Mouse (Mus musculus): ENCODE data around the gene Gas7. TPM values are rescaled to one million over a fixed set of nuclear protein-coding genes. Genes with fewer than 3 reads are reported as not detected.

Gas7 gene
- total RNA-seq, 2 experiments from 2014 or later, result 10.1 to 18.8 TPM

DNA sequence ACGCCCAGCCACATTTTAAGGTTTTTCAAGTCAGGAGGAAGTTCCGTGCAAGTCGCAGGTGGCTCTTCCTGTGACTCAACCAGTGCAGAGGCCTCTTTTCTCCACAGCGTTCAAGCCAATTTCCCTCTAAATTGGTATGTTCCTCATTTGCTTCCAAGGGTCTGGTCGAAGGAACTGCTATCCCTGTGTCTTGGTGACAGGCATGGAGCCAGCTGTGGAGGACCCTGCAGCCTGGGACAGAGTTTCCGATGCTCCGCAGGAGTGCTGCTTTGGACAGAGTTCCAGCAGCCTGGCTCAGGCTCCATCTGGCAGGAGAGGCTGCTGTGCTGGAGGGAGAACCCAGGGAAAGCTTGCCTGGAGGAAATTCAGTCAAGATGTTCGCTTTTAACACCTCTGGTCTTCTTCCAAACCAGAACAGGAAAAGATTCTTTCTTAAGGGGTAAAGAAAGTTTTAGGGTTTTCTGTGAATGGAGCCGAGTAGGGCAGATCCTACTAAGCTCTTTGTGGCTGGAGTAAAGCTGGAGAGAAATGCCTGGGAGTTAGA is 27.1 kb downstream of the Gas7 start:
- ATAC-seq (replicated peaks; ENCODE audit: poor library complexity, severe bottlenecking), result peak; percentile 71

DNA sequence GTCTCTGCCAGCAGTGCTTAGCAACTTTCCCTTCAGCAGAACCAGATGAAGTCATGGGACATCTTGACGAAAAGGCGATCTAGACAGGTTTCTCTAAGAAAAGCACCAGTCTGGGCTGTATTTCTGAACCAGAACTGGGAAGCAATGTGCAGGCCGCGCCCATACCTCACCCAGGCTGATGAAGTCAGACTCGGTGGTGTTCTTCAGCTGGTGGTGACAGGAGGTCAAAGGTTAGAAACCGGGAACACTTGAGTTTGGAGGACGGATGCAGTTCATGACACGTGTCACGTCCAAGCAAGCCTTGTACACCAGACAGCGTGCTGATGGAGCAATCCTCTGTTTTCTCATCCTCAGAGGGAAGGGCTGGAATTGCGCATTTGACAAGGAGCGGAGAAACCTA is 32.9 kb downstream of the Gas7 start:
- no peak for ATAC-seq (replicated peaks; ENCODE audit: poor library complexity, severe bottlenecking)

DNA sequence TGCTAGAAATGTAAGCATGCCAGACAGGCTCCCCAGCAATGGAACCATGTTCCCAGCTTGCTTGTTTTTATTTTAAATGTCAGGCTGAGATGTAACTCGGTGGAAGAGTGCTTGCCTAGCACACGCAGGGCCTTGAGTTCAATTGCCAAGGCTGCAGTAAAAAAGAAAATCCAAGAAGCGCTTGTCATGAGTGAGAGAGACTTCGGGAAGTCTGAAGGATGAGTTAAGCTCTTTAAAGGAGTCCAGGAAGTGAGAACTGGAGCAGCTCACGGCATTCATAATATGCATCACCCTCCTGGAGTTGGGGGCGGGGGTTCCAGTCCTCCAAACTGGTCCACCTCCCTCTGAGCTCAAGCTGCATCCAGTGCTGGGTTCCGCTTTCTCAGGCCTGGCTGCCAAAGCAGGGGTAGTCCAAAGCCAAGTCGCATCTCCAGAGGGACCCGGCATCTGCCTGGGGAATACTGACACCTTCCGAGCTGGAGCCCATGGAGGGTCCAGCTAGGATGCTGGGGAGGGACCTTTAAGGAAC is 34.5 kb downstream of the Gas7 start:
- no peak for ATAC-seq (replicated peaks; ENCODE audit: poor library complexity, severe bottlenecking)

DNA sequence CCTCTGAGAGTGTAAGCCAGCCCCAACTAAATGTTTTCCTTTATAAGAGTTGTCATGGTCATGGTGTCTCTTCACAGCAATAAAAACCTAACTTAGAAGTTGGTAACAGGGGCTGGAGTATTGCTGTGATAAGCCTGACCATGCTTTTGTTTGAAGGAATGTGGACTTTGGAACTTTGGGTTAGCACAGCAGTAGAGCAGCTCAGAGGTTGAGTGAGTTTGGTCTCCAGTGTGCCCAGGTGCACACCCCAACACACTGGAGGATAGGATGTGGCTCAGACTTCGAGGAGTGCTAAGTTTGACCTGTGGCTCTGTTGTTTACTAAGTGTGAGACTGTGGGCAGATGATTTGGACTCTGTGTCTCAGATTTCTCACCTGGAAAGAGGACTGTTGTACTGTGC is 41.6 kb downstream of the Gas7 start:
- ATAC-seq (replicated peaks; ENCODE audit: poor library complexity, severe bottlenecking), result no peak

- no peak for ATAC-seq (replicated peaks; ENCODE audit: poor library complexity, severe bottlenecking)
These were observed 44.9 kb downstream of the Gas7 start for GRCm38 (mm10) chr11:67500115-67500514.

GRCm38 (mm10) chr11:67501468-67502244 is 46.4 kb downstream of the Gas7 start:
- 0 out of 2 replicates have a peak, but pooled peaks have one; percentile 17 for ATAC-seq (replicated peaks; ENCODE audit: poor library complexity, severe bottlenecking)

DNA sequence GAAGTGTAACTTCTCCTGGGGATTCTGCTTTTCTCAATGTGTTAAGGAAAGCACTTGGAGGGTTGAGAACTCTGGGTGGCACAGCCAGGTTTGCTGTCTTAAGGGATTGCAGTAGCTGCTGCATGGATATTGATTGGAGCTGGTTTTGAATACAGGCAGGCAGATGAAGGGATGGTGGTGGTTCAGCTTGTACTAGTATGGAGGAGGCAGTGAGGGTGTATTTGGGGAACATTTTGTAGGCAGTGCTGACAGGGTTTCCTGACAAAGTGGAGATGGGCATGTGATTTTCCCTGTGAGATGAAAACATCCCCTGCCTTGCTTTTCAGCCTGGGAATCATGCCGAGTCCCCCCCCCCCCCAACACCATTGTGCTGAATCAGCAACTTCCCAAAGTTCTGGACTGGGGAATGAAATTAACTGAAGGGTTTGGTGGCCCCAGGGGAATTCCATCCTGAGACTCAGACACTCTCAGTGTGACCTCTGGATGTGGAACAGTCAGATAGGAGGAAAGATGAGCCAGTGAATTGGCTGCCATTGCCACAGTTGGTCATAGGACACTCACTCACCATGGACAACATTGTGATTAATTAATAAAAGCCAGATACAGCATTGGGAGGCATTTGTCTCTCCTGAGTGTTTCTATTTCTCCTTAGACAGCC is 54.1 kb downstream of the Gas7 start:
- no peak for ATAC-seq (replicated peaks; ENCODE audit: poor library complexity, severe bottlenecking)

DNA sequence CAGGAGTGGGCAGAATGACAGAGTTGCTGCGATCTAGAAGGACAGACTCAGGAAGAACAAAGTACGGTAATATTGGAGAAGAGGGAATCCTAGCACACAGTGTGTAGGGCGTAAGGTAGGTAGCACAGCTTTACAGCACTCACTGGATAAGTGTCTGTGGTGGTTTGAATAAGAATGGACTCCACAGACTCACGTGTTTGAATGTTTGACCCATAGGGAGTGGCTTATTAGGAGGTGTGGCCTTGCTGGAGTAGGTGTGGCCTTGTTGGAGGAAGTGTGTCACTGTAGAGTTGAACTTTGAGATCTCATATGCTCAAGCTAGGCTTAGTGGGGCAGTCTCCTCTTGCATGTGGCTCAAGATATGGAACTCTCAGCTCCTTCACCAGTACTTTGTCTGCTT is 55.6 kb downstream of the Gas7 start:
- ATAC-seq (replicated peaks; ENCODE audit: poor library complexity, severe bottlenecking), result no peak

- ATAC-seq (replicated peaks; ENCODE audit: poor library complexity, severe bottlenecking), result no peak
These were observed 57.8 kb downstream of the Gas7 start for GRCm38 (mm10) chr11:67513001-67513400.

DNA sequence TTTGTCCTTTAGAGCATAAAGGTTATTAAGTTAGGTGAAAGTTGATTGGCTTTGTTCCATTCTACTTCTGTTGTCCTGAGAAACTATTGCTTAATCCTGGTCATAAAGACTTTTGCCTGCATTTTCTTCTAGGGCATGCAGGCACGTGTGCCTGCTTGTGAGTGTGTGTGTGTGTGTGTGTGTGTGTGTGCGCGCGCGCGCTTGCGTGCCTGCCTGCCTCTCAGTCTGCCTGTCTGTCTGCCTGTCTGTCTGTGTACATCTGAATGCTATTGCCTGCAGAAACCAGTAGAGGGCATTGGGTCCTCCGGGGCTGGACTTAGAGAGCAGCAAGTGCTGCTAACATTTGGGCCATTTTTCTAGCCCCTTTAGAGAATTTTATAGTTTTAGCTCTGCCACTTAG is 59.2 kb downstream of the Gas7 start:
- ATAC-seq (replicated peaks; ENCODE audit: poor library complexity, severe bottlenecking), result peak; percentile 80

DNA sequence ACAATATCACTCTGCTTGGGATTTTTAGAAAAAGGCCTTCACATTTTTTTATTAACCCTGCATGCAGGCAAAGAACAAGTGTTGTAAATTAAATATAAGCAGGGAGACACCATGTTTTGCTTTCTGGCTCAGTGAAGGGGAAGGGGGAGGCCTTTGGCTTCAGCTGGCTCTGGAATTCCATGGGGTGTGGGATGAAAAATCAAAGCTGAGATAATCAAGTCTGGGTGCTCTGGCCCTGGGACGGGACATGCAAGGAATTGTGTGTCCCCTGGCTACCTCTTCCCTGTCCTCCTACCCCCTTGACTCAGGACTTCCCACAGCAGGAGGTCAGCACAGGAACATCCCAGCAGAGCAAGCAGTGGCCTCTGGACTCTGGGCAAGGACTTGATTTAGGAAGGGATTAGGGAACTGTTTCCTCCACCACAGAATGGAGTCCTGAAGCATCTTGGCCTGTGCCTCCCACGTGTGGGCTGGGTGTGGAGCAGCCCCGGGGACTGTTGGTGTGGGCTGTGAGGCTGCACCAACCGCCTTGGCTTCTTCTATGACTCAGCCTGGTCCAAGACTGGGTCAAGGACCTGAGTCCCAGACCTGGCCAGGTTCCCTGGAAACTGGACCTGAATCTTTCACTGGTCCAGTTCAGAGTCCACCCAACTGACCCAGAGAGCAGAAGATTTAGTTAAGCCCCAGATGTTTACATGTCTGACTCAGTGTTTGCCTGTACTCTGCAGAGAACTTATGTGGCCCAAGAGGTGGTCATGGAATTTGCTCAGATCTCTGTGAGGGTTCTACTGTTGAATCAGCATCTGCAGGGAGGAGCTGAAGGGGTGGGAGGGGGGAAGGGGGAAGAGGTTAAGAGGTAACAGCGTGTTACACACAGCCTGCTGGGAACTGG is 60.0 kb downstream of the Gas7 start:
- no peak for ATAC-seq (replicated peaks; ENCODE audit: poor library complexity, severe bottlenecking)

DNA sequence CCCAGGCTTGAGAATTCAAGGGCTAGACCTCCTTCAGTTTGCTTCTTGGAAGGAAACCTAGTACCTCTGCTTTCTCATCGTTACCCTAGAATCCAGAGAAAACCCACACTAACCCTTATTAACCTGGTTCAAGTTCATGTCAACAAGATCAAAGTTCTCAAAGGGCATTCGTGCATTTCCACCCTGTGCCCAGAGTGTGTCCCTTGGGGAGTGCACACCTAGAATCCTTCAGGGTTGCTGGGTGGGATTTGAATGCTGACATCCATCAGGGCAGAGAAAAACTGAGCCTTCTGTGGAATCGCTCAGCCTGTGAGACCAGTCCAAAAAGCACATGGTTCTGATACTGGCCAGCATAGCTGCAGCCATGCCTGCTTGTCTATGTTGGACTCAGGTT is 60.7 kb downstream of the Gas7 start:
- ATAC-seq (replicated peaks; ENCODE audit: poor library complexity, severe bottlenecking), result no peak

DNA sequence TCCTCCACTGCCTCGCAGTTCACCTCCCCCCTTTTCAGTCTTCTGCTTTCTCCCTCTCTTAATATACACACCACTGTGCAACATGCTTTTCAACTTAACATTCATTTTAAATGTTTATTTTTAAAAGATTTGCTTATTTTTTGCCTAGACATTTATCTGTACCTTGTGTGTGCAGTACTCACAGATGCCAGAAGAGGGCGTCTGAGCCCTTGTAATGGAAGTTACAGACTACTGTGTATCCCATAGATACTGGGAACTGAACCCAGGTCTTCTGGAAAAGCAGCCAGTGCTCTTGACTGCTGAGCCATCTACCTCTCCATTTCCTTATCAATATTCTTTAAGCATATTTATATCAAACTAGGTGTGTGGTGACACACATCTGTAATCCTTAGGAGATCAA is 62.5 kb downstream of the Gas7 start:
- ATAC-seq (replicated peaks; ENCODE audit: poor library complexity, severe bottlenecking), result no peak

DNA sequence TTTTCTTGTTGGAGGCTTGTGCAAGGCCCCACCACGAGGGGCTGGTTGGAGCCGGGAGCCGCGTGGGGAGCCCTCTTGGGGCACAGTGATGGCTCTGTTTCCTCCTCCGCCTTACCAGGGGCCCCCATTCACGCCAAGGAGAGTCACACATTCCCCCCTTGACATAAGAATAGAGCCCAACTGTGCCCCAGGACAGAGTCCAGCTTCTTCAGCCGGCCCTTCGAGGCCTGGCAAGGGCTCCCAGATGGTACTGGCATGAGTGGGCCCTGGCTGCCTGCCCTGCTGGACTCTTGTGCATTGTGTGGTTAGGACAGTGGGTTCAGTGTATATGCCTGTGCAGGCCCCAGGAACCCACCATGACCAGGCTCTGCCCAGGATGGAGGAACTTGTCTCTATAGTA is 63.7 kb downstream of the Gas7 start:
- no peak for ATAC-seq (replicated peaks; ENCODE audit: poor library complexity, severe bottlenecking)

GRCm38 (mm10) chr11:67522671-67523070 is 67.4 kb downstream of the Gas7 start:
- no peak for ATAC-seq (replicated peaks; ENCODE audit: poor library complexity, severe bottlenecking)

DNA sequence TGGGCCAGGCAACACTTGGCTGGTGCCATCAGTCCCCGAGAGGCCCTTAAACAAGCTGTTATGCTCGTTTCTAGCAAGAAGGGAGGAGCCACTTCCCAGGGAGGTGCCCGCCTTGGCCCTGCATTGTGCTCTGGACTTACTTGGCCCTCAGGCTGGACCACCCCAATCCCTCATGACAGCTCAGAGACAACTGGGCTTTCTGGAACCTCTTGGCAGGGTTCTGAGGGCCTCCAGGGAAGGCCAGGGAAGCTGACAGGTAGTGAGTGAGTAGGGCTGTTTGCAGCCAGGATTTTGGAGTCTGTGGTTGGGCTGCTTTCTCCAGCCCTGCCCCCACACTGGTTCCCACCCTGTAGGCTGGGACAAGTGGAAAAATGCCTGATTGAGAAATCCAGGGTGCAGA is 68.6 kb downstream of the Gas7 start:
- ATAC-seq (replicated peaks; ENCODE audit: poor library complexity, severe bottlenecking), result no peak

DNA sequence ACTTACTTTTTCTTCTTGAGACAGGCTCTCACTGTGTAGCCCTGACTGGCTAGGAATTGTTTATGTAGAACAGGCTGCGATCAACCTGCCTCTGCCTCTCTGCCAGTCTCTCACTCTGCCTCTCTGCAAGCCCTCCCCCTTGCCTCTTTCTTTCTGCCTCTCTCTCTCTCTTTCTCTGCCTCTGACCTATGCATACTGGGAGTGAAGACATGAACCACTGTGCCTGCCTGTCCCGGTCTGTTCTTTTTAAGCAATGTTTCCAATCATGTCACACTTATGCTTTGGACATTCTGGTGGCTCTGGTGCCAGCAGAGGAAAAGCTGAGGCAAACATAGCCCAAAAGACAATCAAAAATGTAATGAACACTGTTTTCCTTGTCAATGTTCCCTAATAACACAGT is 69.5 kb downstream of the Gas7 start:
- ATAC-seq (replicated peaks; ENCODE audit: poor library complexity, severe bottlenecking), result no peak

DNA sequence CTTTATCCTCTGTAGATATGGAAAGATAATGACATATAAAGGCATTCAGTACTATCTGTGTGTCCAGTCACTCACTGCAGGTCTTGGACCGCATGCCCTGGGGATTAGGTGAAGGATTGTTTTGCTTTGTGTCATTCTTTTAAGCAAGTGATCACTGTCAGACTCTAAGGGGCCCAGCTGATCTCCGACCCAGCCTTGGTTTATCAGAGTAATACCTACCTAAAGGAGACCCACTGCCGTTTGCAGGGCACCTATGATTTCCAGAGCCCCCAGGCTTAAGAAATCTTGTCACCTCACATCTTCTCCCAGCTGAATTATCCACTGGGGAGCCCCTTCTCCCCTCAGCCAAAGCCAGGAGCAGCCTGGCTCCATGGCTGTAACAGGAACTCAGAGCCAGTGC is 70.6 kb downstream of the Gas7 start:
- no peak for ATAC-seq (replicated peaks; ENCODE audit: poor library complexity, severe bottlenecking)

DNA sequence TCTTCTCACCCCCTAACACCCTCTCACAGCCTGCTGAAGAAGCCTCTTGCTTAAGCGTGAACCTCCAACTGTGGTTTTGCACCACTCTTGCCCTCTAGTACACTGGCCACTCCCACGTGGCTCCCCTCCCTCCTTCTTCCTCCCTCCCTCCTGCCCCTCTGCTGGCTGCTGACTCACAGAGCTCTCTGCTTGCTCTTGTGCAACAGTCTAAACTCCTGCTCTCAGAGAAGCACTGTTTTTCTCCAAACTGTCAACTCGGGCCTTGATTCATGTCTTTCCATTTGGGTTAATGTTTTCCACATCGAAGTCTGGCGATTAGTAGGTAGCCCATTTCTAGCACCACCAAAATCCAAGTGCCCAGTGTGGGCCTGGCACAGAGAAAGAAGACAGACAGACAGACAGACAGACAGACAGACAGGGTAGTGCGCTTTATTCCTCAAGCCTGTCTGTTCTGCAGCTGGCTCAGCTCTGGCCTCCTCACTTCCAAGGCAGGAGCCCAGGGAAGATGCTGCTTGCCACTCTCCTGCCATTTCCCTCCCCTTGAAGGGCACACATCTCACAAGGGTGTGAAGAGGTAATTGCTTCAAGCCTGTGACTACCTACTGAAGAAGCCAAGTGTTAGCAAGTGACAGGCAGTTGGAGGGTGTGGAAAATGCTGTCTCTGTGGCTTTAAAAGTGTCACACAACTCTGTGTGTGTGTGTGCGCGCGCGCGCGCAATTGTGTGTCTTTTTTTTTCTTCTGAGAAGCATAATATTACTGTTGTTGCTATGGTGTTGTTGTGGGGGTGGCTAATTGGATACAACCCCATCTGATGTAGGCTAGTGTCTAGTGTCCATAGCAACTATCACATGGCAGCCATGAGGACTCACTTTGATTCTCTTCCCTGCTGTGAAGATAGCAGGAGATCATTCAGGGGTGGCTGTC is 71.6 kb downstream of the Gas7 start:
- peak; percentile 95 for ATAC-seq (replicated peaks; ENCODE audit: poor library complexity, severe bottlenecking)
